Mouse (Mus musculus) hindbrain, embryonic 12.5 days (tissue): ENCODE measurements at regions not wholly inside any gene's neighbourhood (a gene's known extent, or its start where the extent isn't known, plus 50 kb on each side); places are given as distances from the start of the nearest gene placed in this dataset.

Source experiments
- ATAC-seq: fragments of 200-750 bp; cut with Nextera tagmentation; 2 replicates; pipeline ENCODE4 v1.8.0; 2017; ENCODE audit warnings: moderate TSS enrichment; ENCODE audit not compliant: low FRiP score
- H3K27ac ChIP-seq: fragments of 300-500 bp; sonication (generic); 2 replicates; pipeline ENCODE4 v1.5.1; 2016; ENCODE audit warnings: mild to moderate bottlenecking
- H3K27me3 ChIP-seq: fragments of 300-500 bp; sonication (generic); 2 replicates; pipeline ENCODE4 v1.6.1; 2016; ENCODE audit warnings: mild to moderate bottlenecking
- H3K36me3 ChIP-seq: fragments of 300-500 bp; sonication (generic); 2 replicates; pipeline ENCODE4 v1.6.1; 2016; ENCODE audit warnings: mild to moderate bottlenecking
- H3K4me1 ChIP-seq: fragments of 300-500 bp; sonication (generic); 2 replicates; pipeline ENCODE4 v1.6.1; 2016
- H3K4me2 ChIP-seq: fragments of 300-500 bp; sonication (generic); replicated peaks from 2 replicates; pipeline ENCODE4 v1.6.1; 2016; ENCODE audit warnings: mild to moderate bottlenecking
- H3K4me3 ChIP-seq: fragments of 300-500 bp; sonication (generic); 2 replicates; pipeline ENCODE4 v1.5.1; 2016; ENCODE audit warnings: mild to moderate bottlenecking
- H3K9ac ChIP-seq: fragments of 300-500 bp; sonication (generic); 2 replicates; pipeline ENCODE4 v1.6.1; 2016; ENCODE audit warnings: mild to moderate bottlenecking, moderate library complexity
- H3K9me3 ChIP-seq: fragments of 300-500 bp; sonication (generic); replicated peaks from 2 replicates; pipeline ENCODE4 v1.6.1; 2016; ENCODE audit warnings: mild to moderate bottlenecking
- WGBS: fragments of 180-500 bp; shearing (Covaris S2); methylation state at CpG from one replicate; pipeline ENCODE4 v1.1.7; 2016; 5-methylcytosine and 5-hydroxymethylcytosine counted together

DNA sequence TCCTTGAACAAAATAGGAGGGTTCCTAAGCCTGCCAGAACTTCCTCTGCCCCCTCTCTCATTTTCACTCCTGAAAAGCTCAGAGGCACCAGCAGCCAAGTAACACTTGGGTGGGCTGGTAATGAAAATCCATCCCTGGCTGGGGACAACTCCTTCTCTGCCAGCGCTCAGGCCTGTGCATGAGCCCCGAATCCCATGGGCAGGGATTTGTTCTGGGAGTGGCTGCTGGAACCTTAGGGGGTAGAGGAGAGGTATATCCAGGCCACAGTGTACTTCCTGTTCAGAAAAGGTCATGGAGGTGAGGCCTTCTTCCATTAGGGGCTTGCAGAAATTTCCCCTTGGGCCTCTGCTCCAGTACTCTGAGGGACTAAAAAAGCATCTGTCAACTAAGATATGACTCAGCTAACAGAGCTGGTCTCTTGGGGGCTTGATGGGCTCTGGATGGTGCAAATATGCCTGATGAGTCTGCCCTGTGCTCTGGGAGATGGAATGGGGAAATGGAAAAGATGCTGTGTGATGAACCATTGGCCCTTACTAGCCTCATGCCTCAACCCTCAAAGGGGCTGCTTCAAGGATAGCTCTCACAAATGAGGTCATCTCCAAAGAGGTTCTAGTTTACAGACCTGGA, 284.2 kb upstream of the Gm21798 start:
- Histone ChIP-seq H3K4me3 (no peak overlapping the region), H3K36me3 (no peaks in the 10 kb centered on the region), H3K27me3 (no peaks in the 10 kb centered on the region), H3K4me1 (no peaks in the 10 kb centered on the region), H3K9ac (no peak overlapping the region), H3K4me2 (no peak overlapping the region), H3K27ac (no peak overlapping the region), H3K9me3 (no peaks in the 10 kb centered on the region)
- WGBS, result 76% methylated on average over 2 of the region's 2 CpGs
- no peak for ATAC-seq

DNA sequence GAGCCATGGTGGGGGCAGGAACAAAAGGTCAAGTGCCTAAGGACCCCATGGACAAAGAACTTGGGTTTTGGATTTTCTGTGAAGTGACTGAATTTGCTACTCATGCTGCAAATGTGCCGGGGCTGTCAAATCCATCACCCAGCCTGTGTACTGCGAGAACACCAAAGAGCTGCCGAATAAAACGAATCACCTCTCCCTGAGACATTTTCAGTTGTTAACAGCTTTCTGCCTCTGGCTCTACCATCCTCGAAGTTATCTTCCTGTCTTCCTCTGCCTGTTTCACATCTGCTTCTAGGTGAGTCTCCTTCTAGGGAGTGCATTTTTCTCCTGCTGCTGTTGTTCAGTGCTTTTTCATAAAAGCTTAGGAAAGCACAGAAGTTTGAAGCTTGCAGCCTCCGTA, 283.3 kb upstream of the Gm21798 start:
- H3K9ac ChIP-seq, result no peak overlapping the region
- no peak for ATAC-seq
- no peak overlapping the region for H3K4me3 ChIP-seq
- no peak overlapping the region for H3K27ac ChIP-seq
- H3K4me2 ChIP-seq, result no peak overlapping the region
- no peaks in the 10 kb centered on the region for H3K27me3 ChIP-seq
- WGBS, result 39% methylated on average over 6 of the region's 6 CpGs
- H3K36me3 ChIP-seq, result no peaks in the 10 kb centered on the region
- H3K4me1 ChIP-seq, result no peaks in the 10 kb centered on the region
- no peaks in the 10 kb centered on the region for H3K9me3 ChIP-seq

DNA sequence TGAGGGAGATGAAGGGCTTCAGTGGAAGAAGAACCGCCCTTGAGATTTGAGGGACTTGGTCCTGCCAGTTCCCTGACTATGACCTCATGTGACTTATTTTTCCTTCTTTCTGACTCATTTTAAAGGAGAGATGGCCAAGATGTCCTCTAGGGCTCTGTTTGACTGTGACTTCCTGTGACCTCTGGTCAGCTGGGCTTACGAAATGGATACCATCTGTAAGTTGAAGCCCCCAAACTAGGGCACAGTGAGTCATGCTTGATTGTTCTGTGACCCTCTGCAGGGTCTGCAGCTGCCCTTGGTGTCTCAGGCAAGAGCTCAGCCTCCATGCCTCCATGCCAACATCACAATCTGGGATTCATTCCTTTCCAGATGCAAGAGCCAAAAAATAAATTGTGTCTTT, 282.3 kb upstream of the Gm21798 start:
- H3K4me2 ChIP-seq, result no peak overlapping the region
- no peak overlapping the region for H3K9ac ChIP-seq
- no peaks in the 10 kb centered on the region for H3K36me3 ChIP-seq
- no peaks in the 10 kb centered on the region for H3K4me1 ChIP-seq
- no peaks in the 10 kb centered on the region for H3K27me3 ChIP-seq
- 83% methylated on average over 2 of the region's 2 CpGs for WGBS
- H3K4me3 ChIP-seq, result no peak overlapping the region
- ATAC-seq, result no peak
- H3K27ac ChIP-seq, result no peak overlapping the region
- no peaks in the 10 kb centered on the region for H3K9me3 ChIP-seq

DNA sequence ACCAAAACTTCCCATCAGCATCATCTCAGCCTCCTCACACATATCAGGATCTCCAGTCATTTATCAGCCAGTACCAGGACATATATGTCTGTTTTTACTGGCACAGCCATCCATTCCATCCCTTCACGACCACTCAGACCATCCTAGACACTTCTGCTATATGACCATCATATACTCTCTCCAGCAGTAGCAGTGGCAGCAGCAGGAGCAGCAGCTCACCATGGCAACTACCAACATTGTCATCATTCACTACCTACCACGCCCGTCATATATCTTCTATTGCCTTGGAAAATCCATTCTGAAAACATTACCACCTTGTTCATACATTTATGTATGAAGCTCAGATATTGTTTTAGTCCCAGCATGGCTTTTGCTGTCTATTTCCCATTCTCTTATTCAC, 276.1 kb upstream of the Gm21798 start:
- 70% methylated on average over 3 of the region's 3 CpGs for WGBS
- no peaks in the 10 kb centered on the region for H3K27me3 ChIP-seq
- H3K27ac ChIP-seq, result peak overlapping the region; percentile 44; the same call in 1 of the 2 replicates
- H3K9ac ChIP-seq, result no peak overlapping the region
- H3K9me3 ChIP-seq, result no peaks in the 10 kb centered on the region
- H3K36me3 ChIP-seq, result no peaks in the 10 kb centered on the region
- no peak overlapping the region for H3K4me3 ChIP-seq
- H3K4me2 ChIP-seq, result no peak overlapping the region
- 0 out of 2 replicates have a peak, but pooled peaks cover 2% of the 10 kb centered on the region for H3K4me1 ChIP-seq
- ATAC-seq, result peak; percentile 67; the same call in 1 of the 2 replicates

DNA sequence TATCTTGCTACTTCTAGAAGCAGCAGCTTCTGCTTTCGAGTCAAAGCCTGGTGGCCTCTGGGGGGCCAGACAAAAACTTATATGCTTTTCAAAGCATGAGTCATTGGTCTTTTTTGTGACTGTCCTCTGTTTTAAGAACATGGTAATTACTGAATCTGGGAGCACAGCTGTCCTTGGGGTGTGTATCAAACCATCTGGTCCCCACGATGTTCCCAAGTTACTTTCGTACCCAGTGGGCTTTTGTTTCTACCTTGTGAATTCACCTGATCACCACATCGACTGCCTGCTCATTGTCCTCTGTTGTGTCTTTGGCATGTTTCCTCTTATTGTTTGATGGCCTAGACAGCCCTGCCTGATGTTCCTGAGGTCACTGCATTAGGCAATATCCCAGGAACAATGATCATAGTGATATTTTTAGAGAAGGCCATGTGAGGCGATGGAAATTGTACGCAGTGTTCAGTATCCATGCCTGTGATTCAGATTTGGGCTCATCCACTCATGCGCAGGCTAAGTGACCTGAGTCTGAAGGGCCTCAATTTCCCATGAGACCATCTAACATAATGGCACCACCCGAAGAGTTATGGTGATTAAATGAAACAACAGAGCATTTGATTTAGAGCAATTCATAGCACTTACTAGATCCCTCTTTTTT, 275.1 kb upstream of the Gm21798 start:
- Histone ChIP-seq H3K4me2 (no peak overlapping the region), H3K4me1 (0 out of 2 replicates have a peak, but pooled peaks cover 2% of the 10 kb centered on the region), H3K27me3 (no peaks in the 10 kb centered on the region), H3K9ac (no peak overlapping the region), H3K4me3 (no peak overlapping the region), H3K27ac (peak overlapping the region; percentile 26; the same call in 1 of the 2 replicates), H3K36me3 (no peaks in the 10 kb centered on the region), H3K9me3 (no peaks in the 10 kb centered on the region)
- ATAC-seq, result 0 out of 2 replicates have a peak, but pooled peaks have one; percentile 32
- 79% methylated on average over 8 of the region's 8 CpGs for WGBS

DNA sequence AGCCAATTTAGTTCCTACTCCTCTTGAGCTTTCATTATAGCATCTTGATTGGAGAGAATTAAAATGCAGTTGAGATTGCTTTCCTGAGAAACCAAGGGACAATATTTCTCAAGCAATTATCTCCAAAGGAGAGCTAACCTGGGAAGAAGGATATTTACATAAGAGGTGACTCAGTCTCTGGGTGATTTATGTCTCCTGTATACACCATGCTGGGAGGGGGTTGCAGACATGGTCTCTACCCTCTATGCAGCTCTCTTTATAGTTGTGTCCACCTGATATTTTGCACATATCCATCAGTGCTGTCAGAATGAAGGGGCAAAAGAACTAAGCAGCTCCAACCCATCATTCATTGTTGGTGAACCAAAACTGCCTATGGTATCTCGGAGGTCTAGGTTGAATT, 274.6 kb upstream of the Gm21798 start:
- H3K9ac ChIP-seq, result no peak overlapping the region
- no peak overlapping the region for H3K4me3 ChIP-seq
- H3K4me1 ChIP-seq, result 0 out of 2 replicates have a peak, but pooled peaks cover 2% of the 10 kb centered on the region
- no peaks in the 10 kb centered on the region for H3K9me3 ChIP-seq
- no peak for ATAC-seq
- no peaks in the 10 kb centered on the region for H3K27me3 ChIP-seq
- H3K36me3 ChIP-seq, result no peaks in the 10 kb centered on the region
- no peak overlapping the region for H3K27ac ChIP-seq
- H3K4me2 ChIP-seq, result no peak overlapping the region
- WGBS, result 92% methylated on average over 1 of the region's 1 CpGs

DNA sequence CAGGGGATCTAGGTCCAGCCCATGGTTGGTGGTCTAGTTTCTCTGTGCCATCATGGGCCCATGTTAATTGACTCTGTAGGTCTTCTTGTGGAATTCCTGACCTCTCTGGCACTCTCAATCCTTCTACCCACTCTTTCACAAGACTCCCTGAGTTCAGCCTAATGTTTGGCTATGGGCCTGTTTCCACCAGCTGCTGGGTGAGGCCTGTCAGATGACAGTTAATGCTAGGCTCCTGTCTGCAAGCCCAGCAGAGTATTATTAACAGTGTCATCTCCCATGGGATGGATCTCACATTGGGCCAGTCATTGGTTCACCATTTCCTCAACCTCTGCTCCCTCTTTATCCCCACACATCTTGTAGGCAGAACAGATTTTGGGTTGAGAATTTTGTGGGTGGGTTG, 271.5 kb upstream of the Gm21798 start:
- no peak for ATAC-seq
- Histone ChIP-seq H3K27ac (no peak overlapping the region), H3K4me3 (no peak overlapping the region), H3K4me1 (0 out of 2 replicates have a peak, but pooled peaks cover 2% of the 10 kb centered on the region), H3K36me3 (no peaks in the 10 kb centered on the region), H3K9ac (no peak overlapping the region), H3K27me3 (no peaks in the 10 kb centered on the region), H3K9me3 (no peaks in the 10 kb centered on the region), H3K4me2 (no peak overlapping the region)

DNA sequence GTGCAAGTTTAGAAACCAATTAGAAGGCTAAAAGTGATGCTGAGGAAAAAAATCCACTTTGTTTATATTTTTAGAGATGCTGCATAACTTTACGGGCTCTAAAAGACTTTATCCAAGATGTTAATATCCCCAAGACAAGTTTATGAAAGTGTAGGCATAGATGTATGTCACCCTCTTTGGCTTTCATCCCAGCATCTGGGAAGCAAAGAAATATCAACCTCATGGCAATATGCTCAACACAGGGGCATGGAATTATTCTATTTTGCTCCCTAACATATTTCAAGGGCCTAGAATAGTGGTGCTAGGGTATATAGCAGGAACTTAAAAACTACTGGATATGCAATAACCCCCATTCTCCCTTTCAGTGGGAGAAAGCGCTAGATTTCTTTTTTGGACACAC, 260.0 kb upstream of the Gm21798 start:
- no peak for ATAC-seq
- Histone ChIP-seq H3K36me3 (no peaks in the 10 kb centered on the region), H3K27me3 (no peaks in the 10 kb centered on the region)

DNA sequence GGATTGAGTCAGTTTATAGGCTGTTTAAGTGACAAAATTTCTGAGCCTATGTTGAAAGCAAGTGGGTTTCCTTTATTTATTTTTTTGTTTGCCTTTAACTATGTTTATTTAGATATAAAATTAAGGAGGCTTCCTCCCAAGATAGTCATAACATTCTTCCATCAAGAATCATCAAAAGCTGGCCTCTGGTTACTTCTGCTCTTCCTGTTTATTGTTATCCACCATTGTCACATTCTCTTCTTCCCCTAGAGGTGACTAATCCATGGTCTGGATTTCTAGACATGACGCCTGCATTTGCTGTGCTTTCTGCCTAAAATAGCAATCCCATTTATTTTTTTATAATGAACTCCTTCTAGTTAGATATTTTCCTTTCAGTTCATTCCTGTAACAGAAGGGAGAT, 259.3 kb upstream of the Gm21798 start:
- Histone ChIP-seq H3K9me3 (no peaks in the 10 kb centered on the region), H3K4me1 (no peaks in the 10 kb centered on the region), H3K9ac (no peak overlapping the region), H3K27ac (no peak overlapping the region), H3K27me3 (no peaks in the 10 kb centered on the region), H3K4me2 (no peak overlapping the region), H3K4me3 (no peak overlapping the region), H3K36me3 (no peaks in the 10 kb centered on the region)
- ATAC-seq, result no peak
- 75% methylated on average over 1 of the region's 1 CpGs for WGBS

More for the DNA sequence above, 260.0 kb upstream of the Gm21798 start:
- no peak overlapping the region for H3K4me3 ChIP-seq
- 93% methylated on average over 2 of the region's 2 CpGs for WGBS
- H3K4me2 ChIP-seq, result no peak overlapping the region
- no peak overlapping the region for H3K9ac ChIP-seq
- H3K27ac ChIP-seq, result no peak overlapping the region
- no peaks in the 10 kb centered on the region for H3K9me3 ChIP-seq
- H3K4me1 ChIP-seq, result no peaks in the 10 kb centered on the region

DNA sequence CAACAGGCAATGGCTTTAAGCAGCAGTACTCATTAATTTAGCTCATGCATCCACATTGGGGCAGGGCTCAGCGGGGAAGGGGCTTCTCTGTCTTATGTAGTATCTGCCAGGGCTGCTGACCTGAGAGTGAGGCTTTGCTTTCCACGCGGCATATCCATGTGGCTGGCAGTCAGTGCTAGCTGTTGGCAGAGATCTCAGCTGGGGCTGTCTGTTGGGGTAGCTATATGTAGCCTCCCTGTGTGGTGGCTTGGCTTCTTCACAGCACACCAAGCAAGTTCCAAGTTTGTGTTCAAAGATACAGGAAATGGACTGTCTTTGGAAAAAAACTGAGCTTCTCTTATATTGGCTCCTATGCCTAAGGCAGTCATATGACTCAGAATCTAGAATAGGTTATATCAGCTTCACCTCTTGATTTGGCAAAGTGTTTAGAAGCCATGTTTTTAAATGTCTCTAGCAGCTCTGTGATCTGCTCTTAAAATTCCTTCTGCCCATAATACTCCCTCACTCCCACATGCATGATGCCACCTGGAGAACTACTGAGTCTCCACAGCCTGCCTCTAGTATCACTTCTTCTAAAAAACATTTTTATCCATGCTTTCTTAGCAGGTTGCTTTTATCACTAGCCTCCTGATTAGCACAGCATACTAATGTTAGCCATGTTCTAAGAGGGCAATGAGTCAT, 254.9 kb upstream of the Gm21798 start:
- ATAC-seq, result no peak
- H3K9me3 ChIP-seq, result no peaks in the 10 kb centered on the region
- H3K27ac ChIP-seq, result no peak overlapping the region
- H3K4me1 ChIP-seq, result no peaks in the 10 kb centered on the region
- no peak overlapping the region for H3K4me3 ChIP-seq
- no peaks in the 10 kb centered on the region for H3K27me3 ChIP-seq
- H3K36me3 ChIP-seq, result no peaks in the 10 kb centered on the region
- H3K9ac ChIP-seq, result no peak overlapping the region
- H3K4me2 ChIP-seq, result no peak overlapping the region
- WGBS, result 85% methylated on average over 3 of the region's 3 CpGs

DNA sequence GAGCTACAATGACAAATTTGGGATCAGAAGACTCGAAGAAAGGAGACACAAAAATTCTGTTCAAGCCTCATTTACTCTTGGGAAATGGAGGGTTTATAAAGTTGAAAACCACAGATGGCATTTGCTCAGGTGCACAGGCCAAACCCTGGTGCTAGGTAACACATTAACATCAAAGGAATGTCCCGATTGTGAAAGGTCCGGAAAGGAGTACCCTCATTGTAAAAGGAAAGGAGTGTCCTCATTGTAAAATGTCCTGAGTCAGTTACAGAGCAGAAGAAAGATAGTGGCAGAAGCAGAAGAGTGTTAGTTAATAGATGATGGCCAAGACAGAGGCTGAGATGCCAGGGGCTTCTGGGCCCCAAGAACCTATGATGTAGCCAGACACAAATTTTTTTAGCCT, 252.8 kb upstream of the Gm21798 start:
- Histone ChIP-seq H3K9ac (no peak overlapping the region), H3K27ac (no peak overlapping the region), H3K4me2 (no peak overlapping the region), H3K9me3 (no peaks in the 10 kb centered on the region), H3K27me3 (no peaks in the 10 kb centered on the region), H3K36me3 (no peaks in the 10 kb centered on the region), H3K4me3 (no peak overlapping the region), H3K4me1 (no peaks in the 10 kb centered on the region)
- 82% methylated on average over 3 of the region's 3 CpGs for WGBS
- ATAC-seq, result no peak

DNA sequence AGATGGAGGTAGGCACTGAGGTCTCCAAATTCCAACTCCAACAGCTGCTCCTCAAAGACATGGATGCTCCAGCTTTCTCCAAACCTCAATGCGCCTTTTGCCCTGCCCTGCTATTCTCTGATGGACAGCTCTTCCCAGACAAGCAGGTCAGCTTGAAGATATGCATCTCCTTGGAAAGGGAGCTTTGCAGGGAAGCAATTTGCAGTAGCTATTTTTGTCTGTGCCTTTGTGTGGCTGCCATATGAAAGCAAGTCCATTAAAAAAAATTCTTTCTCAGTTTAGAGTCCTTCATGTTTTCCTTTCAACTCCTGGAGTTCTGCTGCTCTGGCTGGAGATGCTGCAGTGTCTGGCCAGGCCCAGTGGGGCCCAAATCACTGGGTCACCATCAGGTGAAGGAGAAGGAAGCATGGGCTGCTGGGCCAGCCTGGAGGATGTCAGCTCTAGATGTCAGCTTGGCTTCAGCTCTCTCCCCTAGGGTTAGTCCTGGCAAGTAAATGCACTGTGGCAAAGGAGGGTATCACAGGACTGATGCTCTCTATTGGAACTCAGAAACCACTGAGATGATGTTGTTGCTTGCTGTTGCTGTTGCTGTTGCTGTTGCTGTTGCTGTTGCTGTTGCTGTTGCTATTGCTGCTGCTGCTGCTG, 240.5 kb upstream of the Gm21798 start:
- H3K4me3 ChIP-seq, result no peak overlapping the region

More for the DNA sequence above, 240.5 kb upstream of the Gm21798 start:
- ATAC-seq, result no peak
- H3K9ac ChIP-seq, result no peak overlapping the region
- WGBS, result 91% methylated on average over 1 of the region's 1 CpGs
- no peaks in the 10 kb centered on the region for H3K9me3 ChIP-seq
- no peak overlapping the region for H3K27ac ChIP-seq
- no peaks in the 10 kb centered on the region for H3K27me3 ChIP-seq
- no peaks in the 10 kb centered on the region for H3K4me1 ChIP-seq
- no peak overlapping the region for H3K4me2 ChIP-seq
- no peaks in the 10 kb centered on the region for H3K36me3 ChIP-seq
